Mouse (Mus musculus): ENCODE measurements around the gene Ilf2.

- TF ChIP-seq CTCF (IDR thresholded peaks at IDR 0.05) (no peak), EP300 (IDR thresholded peaks at IDR 0.05; ENCODE audit: insufficient read depth, low read depth, low read length) (no peak), POLR2A (IDR thresholded peaks at IDR 0.05; ENCODE audit: insufficient read depth, low read depth, low read length) (no peak)
These were observed 25.1 kb upstream of the Ilf2 start for GRCm38 (mm10) chr3:90450874-90451273.
